34 mouse cellular contexts compared by ENCODE assay signal in genomic region chr9:67837311-67837710, GRCm38 (mm10). TPM values are rescaled to one million over a fixed set of nuclear protein-coding genes. Genes with fewer than 3 reads are reported as not detected.
"Had no signal": no experiment of that assay in that cellular context is flagged by ENCODE, and none has a peak within 500 bp of the region (broad histone marks: within the 10 kb centered on the region; RNA-seq: fewer than 3 reads in every experiment).

No protein-coding gene starts in this region.

- H3K9ac ChIP-seq: limb, embryonic 12.5 days; limb, embryonic 13.5 days; limb, embryonic 15.5 days; liver, embryonic 12.5 days; liver, embryonic 13.5 days; liver, embryonic 14.5 days; liver, embryonic 15.5 days; liver, postnatal 0 days; lung, embryonic 14.5 days; lung, embryonic 15.5 days; midbrain, embryonic 12.5 days; midbrain, embryonic 13.5 days; midbrain, embryonic 15.5 days; neural tube, embryonic 12.5 days; neural tube, embryonic 13.5 days had no signal

- H3K4me3 ChIP-seq: limb, embryonic 10.5 days; limb, embryonic 12.5 days; limb, embryonic 13.5 days; limb, embryonic 15.5 days; liver, embryonic 12.5 days; liver, embryonic 13.5 days; liver, embryonic 15.5 days; lung, embryonic 15.5 days; megakaryocyte, embryonic 14.5 days; midbrain, embryonic 10.5 days; midbrain, embryonic 12.5 days; midbrain, embryonic 13.5 days; midbrain, embryonic 15.5 days; myocyte; neural tube, embryonic 12.5 days; neural tube, embryonic 13.5 days had no signal

- H3K27ac ChIP-seq: limb, embryonic 10.5 days; limb, embryonic 12.5 days; limb, embryonic 13.5 days; limb, embryonic 15.5 days; liver, embryonic 13.5 days; liver, embryonic 14.5 days; liver, embryonic 15.5 days; lung, embryonic 15.5 days; macrophage; midbrain, embryonic 10.5 days; midbrain, embryonic 12.5 days; midbrain, embryonic 13.5 days; midbrain, embryonic 15.5 days; neural tube, embryonic 12.5 days; neural tube, embryonic 13.5 days had no signal

- H3K36me3 ChIP-seq: limb, embryonic 10.5 days; limb, embryonic 12.5 days; limb, embryonic 13.5 days; limb, embryonic 15.5 days; liver, embryonic 12.5 days; liver, embryonic 13.5 days; liver, embryonic 15.5 days; lung, embryonic 15.5 days; midbrain, embryonic 10.5 days; midbrain, embryonic 12.5 days; midbrain, embryonic 13.5 days; midbrain, embryonic 15.5 days; neural tube, embryonic 12.5 days; neural tube, embryonic 13.5 days had no signal

- H3K4me2 ChIP-seq: limb, embryonic 12.5 days; limb, embryonic 13.5 days; limb, embryonic 15.5 days; liver, embryonic 11.5 days; liver, embryonic 12.5 days; liver, embryonic 13.5 days; liver, embryonic 15.5 days; lung, embryonic 14.5 days; lung, embryonic 15.5 days; midbrain, embryonic 11.5 days; midbrain, embryonic 12.5 days; midbrain, embryonic 13.5 days; midbrain, embryonic 15.5 days; neural tube, embryonic 12.5 days; neural tube, embryonic 13.5 days had no signal

- DNase-seq: left cerebral cortex, postnatal 4 days; liver; liver, embryonic 13.5 days; liver, postnatal 0 days; lung, adult 18-20 months; lung, adult 2 months; lung, embryonic 14.5 days; lung, postnatal 10 days; lung, postnatal 14 days; lung, postnatal 36 days; lung, postnatal 4 days; midbrain, embryonic 14.5 days had no signal

- H3K9me3 ChIP-seq: limb, embryonic 10.5 days; limb, embryonic 12.5 days; limb, embryonic 13.5 days; limb, embryonic 15.5 days; liver, embryonic 15.5 days; lung, embryonic 15.5 days; midbrain, embryonic 10.5 days; midbrain, embryonic 12.5 days; midbrain, embryonic 13.5 days; midbrain, embryonic 15.5 days; neural tube, embryonic 12.5 days; neural tube, embryonic 13.5 days had no signal

- ATAC-seq: liver, embryonic 12.5 days; liver, postnatal 0 days; lung, postnatal 0 days; midbrain, embryonic 13.5 days; midbrain, embryonic 15.5 days; midbrain, embryonic 16.5 days had no signal

RNA-seq across cellular contexts. Expression of gene C2cd4a, which starts 5.2 kb away (rescaled TPM):
- polyA plus RNA-seq: macrophage; midbrain, embryonic 10.5 days; midbrain, embryonic 11.5 days; myocyte; neural tube, embryonic 11.5 days had no signal
